Mouse (Mus musculus): Measurements from ENCODE around the gene Mta2. TPM values are rescaled to one million over a fixed set of nuclear protein-coding genes. Genes with fewer than 3 reads are reported as not detected.
"Not testable (repeated sequence)": the region's sequence is repeated elsewhere in the genome, so short reads cannot be mapped to it uniquely, and the experiment has no call there.

Gene Mta2
- polyA plus RNA-seq, 1 experiment from 2014 or later, result 179 TPM

- no peak for ATAC-seq (ENCODE audit: low FRiP score, low TSS enrichment)
- Histone ChIP-seq H3K9me3 (ENCODE audit: low read length) (no peaks in the 10 kb centered on the region), H3K4me2 (replicated peaks; ENCODE audit: low read depth, low read length) (peak overlapping the region; percentile 89), H3K27me3 (ENCODE audit: insufficient read depth, low read length) (no peaks in the 10 kb centered on the region), H3K4me1 (ENCODE audit: insufficient read depth, low read length) (peaks cover 23% of the 10 kb centered on the region), H3K9ac (replicated peaks; ENCODE audit: low read length) (peak overlapping the region; percentile 84), H3K4me3 (ENCODE audit: low read length) (peak overlapping the region; percentile 98), H3K27ac (ENCODE audit: low read length) (peak overlapping the region; percentile 98), H3K36me3 (ENCODE audit: insufficient read depth, low read length) (peaks cover 65% of the 10 kb centered on the region)
- WGBS, result 80% methylated on average over 8 of the region's 8 CpGs
Observed at GRCm38 (mm10) chr19:8965771-8966170, 24.1 kb downstream of the Mta2 start.

- H3K4me3 ChIP-seq (ENCODE audit: low read length), result peak overlapping the region; percentile 98
- peak overlapping the region; percentile 84 for H3K9ac ChIP-seq (replicated peaks; ENCODE audit: low read length)
- H3K27ac ChIP-seq (ENCODE audit: low read length), result peak overlapping the region; percentile 98
- H3K36me3 ChIP-seq (ENCODE audit: insufficient read depth, low read length), result peaks cover 67% of the 10 kb centered on the region
- no peak for ATAC-seq (ENCODE audit: low FRiP score, low TSS enrichment)
- no peaks in the 10 kb centered on the region for H3K27me3 ChIP-seq (ENCODE audit: insufficient read depth, low read length)
- 23% methylated on average over 5 of the region's 5 CpGs for WGBS
- peak overlapping the region; percentile 89 for H3K4me2 ChIP-seq (replicated peaks; ENCODE audit: low read depth, low read length)
- H3K9me3 ChIP-seq (ENCODE audit: low read length), result no peaks in the 10 kb centered on the region
- H3K4me1 ChIP-seq (ENCODE audit: insufficient read depth, low read length), result peaks cover 23% of the 10 kb centered on the region
Observed at GRCm38 (mm10) chr19:8966198-8966589, 24.5 kb downstream of the Mta2 start.

- Histone ChIP-seq H3K9ac (replicated peaks; ENCODE audit: low read length) (peak within 1 kb of the TSS; percentile 97), H3K4me3 (ENCODE audit: low read length) (peak within 1 kb of the TSS; percentile 98), H3K36me3 (ENCODE audit: insufficient read depth, low read length) (peaks cover 67% of the 10 kb centered on the region), H3K4me2 (replicated peaks; ENCODE audit: low read depth, low read length) (peak within 1 kb of the TSS; percentile 89), H3K4me1 (ENCODE audit: insufficient read depth, low read length) (peaks cover 23% of the 10 kb centered on the region), H3K27me3 (ENCODE audit: insufficient read depth, low read length) (no peaks in the 10 kb centered on the region), H3K9me3 (ENCODE audit: low read length) (no peaks in the 10 kb centered on the region), H3K27ac (ENCODE audit: low read length) (peak within 1 kb of the TSS; percentile 98)
- ATAC-seq (ENCODE audit: low FRiP score, low TSS enrichment), result peak; percentile 99
- WGBS, result under 1% methylated on average over 51 of the region's 52 CpGs
Observed at GRCm38 (mm10) chr19:8966590-8967372, 25.1 kb downstream of the Mta2 start, which contains the start of gene Eef1g. Eef1g (plus strand) TSS chr19:8967041.

- Histone ChIP-seq H3K27ac (ENCODE audit: low read length) (peak overlapping the region; percentile 78), H3K9me3 (ENCODE audit: low read length) (no peaks in the 10 kb centered on the region), H3K27me3 (ENCODE audit: insufficient read depth, low read length) (no peaks in the 10 kb centered on the region), H3K36me3 (ENCODE audit: insufficient read depth, low read length) (peaks cover 70% of the 10 kb centered on the region), H3K4me3 (ENCODE audit: low read length) (peak overlapping the region; percentile 98), H3K4me2 (replicated peaks; ENCODE audit: low read depth, low read length) (peak overlapping the region; percentile 89), H3K4me1 (ENCODE audit: insufficient read depth, low read length) (peaks cover 23% of the 10 kb centered on the region), H3K9ac (replicated peaks; ENCODE audit: low read length) (peak overlapping the region; percentile 97)
- ATAC-seq (ENCODE audit: low FRiP score, low TSS enrichment), result no peak
- under 1% methylated on average over 8 of the region's 8 CpGs for WGBS
Observed at GRCm38 (mm10) chr19:8967373-8967743, 25.7 kb downstream of the Mta2 start.

- Histone ChIP-seq H3K4me1 (ENCODE audit: insufficient read depth, low read length) (peaks cover 23% of the 10 kb centered on the region), H3K36me3 (ENCODE audit: insufficient read depth, low read length) (peaks cover 70% of the 10 kb centered on the region), H3K27me3 (ENCODE audit: insufficient read depth, low read length) (no peaks in the 10 kb centered on the region), H3K9me3 (ENCODE audit: low read length) (no peaks in the 10 kb centered on the region), H3K4me3 (ENCODE audit: low read length) (peak overlapping the region; percentile 98), H3K9ac (replicated peaks; ENCODE audit: low read length) (peak overlapping the region; percentile 97), H3K27ac (ENCODE audit: low read length) (peak overlapping the region; percentile 78), H3K4me2 (replicated peaks; ENCODE audit: low read depth, low read length) (peak overlapping the region; percentile 89)
- WGBS, result 6% methylated on average over 9 of the region's 9 CpGs
- no peak for ATAC-seq (ENCODE audit: low FRiP score, low TSS enrichment)
Observed at GRCm38 (mm10) chr19:8967893-8968292, 26.2 kb downstream of the Mta2 start.

GRCm38 (mm10) chr19:8972491-8972890 lies 30.8 kb downstream of the Mta2 start:
- H3K27me3 ChIP-seq (ENCODE audit: insufficient read depth, low read length); H3K9me3 ChIP-seq (ENCODE audit: low read length); H3K4me2 ChIP-seq (replicated peaks; ENCODE audit: low read depth, low read length); H3K27ac ChIP-seq (ENCODE audit: low read length); H3K4me3 ChIP-seq (ENCODE audit: low read length); H3K9ac ChIP-seq (replicated peaks; ENCODE audit: low read length); ATAC-seq (ENCODE audit: low FRiP score, low TSS enrichment): not testable (repeated sequence)
- 85% methylated on average over 8 of the region's 8 CpGs for WGBS
- Histone ChIP-seq H3K4me1 (ENCODE audit: insufficient read depth, low read length) (peaks cover 18% of the 10 kb centered on the region), H3K36me3 (ENCODE audit: insufficient read depth, low read length) (peaks cover 86% of the 10 kb centered on the region)

GRCm38 (mm10) chr19:8974638-8975037 lies 33.0 kb downstream of the Mta2 start:
- no peak overlapping the region for H3K27ac ChIP-seq (ENCODE audit: low read length)
- H3K27me3 ChIP-seq (ENCODE audit: insufficient read depth, low read length), result no peaks in the 10 kb centered on the region
- H3K36me3 ChIP-seq (ENCODE audit: insufficient read depth, low read length), result peaks cover 95% of the 10 kb centered on the region
- no peaks in the 10 kb centered on the region for H3K9me3 ChIP-seq (ENCODE audit: low read length)
- 0 out of 2 replicates have a peak, but pooled peaks cover 4% of the 10 kb centered on the region for H3K4me1 ChIP-seq (ENCODE audit: insufficient read depth, low read length)
- ATAC-seq (ENCODE audit: low FRiP score, low TSS enrichment), result no peak
- no peak overlapping the region for H3K9ac ChIP-seq (replicated peaks; ENCODE audit: low read length)
- no peak overlapping the region for H3K4me3 ChIP-seq (ENCODE audit: low read length)
- H3K4me2 ChIP-seq (replicated peaks; ENCODE audit: low read depth, low read length), result no peak overlapping the region
- 67% methylated on average over 1 of the region's 1 CpGs for WGBS

- 88% methylated on average over 2 of the region's 2 CpGs for WGBS
- Histone ChIP-seq H3K4me3 (ENCODE audit: low read length) (no peak overlapping the region), H3K9ac (replicated peaks; ENCODE audit: low read length) (no peak overlapping the region; the same call in 1 of the 2 replicates), H3K9me3 (ENCODE audit: low read length) (no peaks in the 10 kb centered on the region), H3K4me1 (ENCODE audit: insufficient read depth, low read length) (0 out of 2 replicates have a peak, but pooled peaks cover 4% of the 10 kb centered on the region), H3K27ac (ENCODE audit: low read length) (no peak overlapping the region), H3K36me3 (ENCODE audit: insufficient read depth, low read length) (peaks cover 93% of the 10 kb centered on the region), H3K27me3 (ENCODE audit: insufficient read depth, low read length) (no peaks in the 10 kb centered on the region), H3K4me2 (replicated peaks; ENCODE audit: low read depth, low read length) (no peak overlapping the region)
- no peak for ATAC-seq (ENCODE audit: low FRiP score, low TSS enrichment)
Observed at GRCm38 (mm10) chr19:8975491-8975890, 33.8 kb downstream of the Mta2 start.

- peak; percentile 85 for ATAC-seq (ENCODE audit: low FRiP score, low TSS enrichment)
- Histone ChIP-seq H3K4me1 (ENCODE audit: insufficient read depth, low read length) (0 out of 2 replicates have a peak, but pooled peaks cover 4% of the 10 kb centered on the region), H3K27me3 (ENCODE audit: insufficient read depth, low read length) (no peaks in the 10 kb centered on the region), H3K27ac (ENCODE audit: low read length) (peak overlapping the region; percentile 28; the same call in 1 of the 2 replicates), H3K9me3 (ENCODE audit: low read length) (no peaks in the 10 kb centered on the region), H3K4me2 (replicated peaks; ENCODE audit: low read depth, low read length) (no peak overlapping the region), H3K9ac (replicated peaks; ENCODE audit: low read length) (no peak overlapping the region), H3K36me3 (ENCODE audit: insufficient read depth, low read length) (peaks cover 84% of the 10 kb centered on the region), H3K4me3 (ENCODE audit: low read length) (no peak overlapping the region)
- WGBS, result 33% methylated on average over 3 of the region's 3 CpGs
Observed at GRCm38 (mm10) chr19:8976535-8976934, 34.9 kb downstream of the Mta2 start.

GRCm38 (mm10) chr19:8980771-8981170 lies 39.1 kb downstream of the Mta2 start:
- WGBS, result 64% methylated on average over 5 of the region's 5 CpGs
- ATAC-seq (ENCODE audit: low FRiP score, low TSS enrichment), result no peak
- Histone ChIP-seq H3K27ac (ENCODE audit: low read length) (no peak overlapping the region), H3K4me2 (replicated peaks; ENCODE audit: low read depth, low read length) (no peak overlapping the region), H3K4me3 (ENCODE audit: low read length) (no peak overlapping the region), H3K9ac (replicated peaks; ENCODE audit: low read length) (no peak overlapping the region), H3K27me3 (ENCODE audit: insufficient read depth, low read length) (no peaks in the 10 kb centered on the region), H3K9me3 (ENCODE audit: low read length) (no peaks in the 10 kb centered on the region), H3K36me3 (ENCODE audit: insufficient read depth, low read length) (peaks cover 45% of the 10 kb centered on the region), H3K4me1 (ENCODE audit: insufficient read depth, low read length) (peaks cover 19% of the 10 kb centered on the region)
